Mouse (Mus musculus): ENCODE data around the gene Dnah8. TPM values are rescaled to one million over a fixed set of nuclear protein-coding genes. Genes with fewer than 3 reads are reported as not detected.
A peak's percentile ranks its signal among the peaks of the same experiment; 100 is the strongest.
"Not testable (repeated sequence)": the region's sequence is repeated elsewhere in the genome, so short reads cannot be mapped to it uniquely, and the experiment has no call there.

Gene Dnah8
- 1 to 10 TPM; 3.0 to 3.8 TPM for total RNA-seq (2021)

GRCm38 (mm10) chr17:30624132-30624531, at the start of gene Dnah8:
Gene Dnah8, plus strand, starts transcription at chr17:30624354.
- intact Hi-C loops (cut with DNase I); DNase-seq: not testable (repeated sequence)

- DNase-seq, result no peak
- intact Hi-C loops (cut with DNase I), result no loop called here
Observed at GRCm38 (mm10) chr17:30574783-30575075, 49.4 kb upstream of the Dnah8 start.

GRCm38 (mm10) chr17:30575121-30575904, 48.8 kb upstream of the Dnah8 start:
- intact Hi-C loops (cut with DNase I), result no loop called here

GRCm38 (mm10) chr17:30575941-30576773, 48.0 kb upstream of the Dnah8 start, which contains the start of gene Btbd9:
Gene Btbd9, minus strand, starts transcription at chr17:30576488.
- DNase-seq, result peak; percentile 96 to 97
- intact Hi-C loops (cut with DNase I), result loop anchor here (1.0 kb wide), 1 partner anchor 36 kb away; no protein-coding TSS in a partner anchor

More at GRCm38 (mm10) chr17:30575121-30575904, 48.8 kb upstream of the Dnah8 start:
- DNase-seq, result peak in 1 of 2 experiments; percentile 18

- intact Hi-C loops (cut with DNase I), result loop anchor here (1.0 kb wide), 1 partner anchor 35 kb away; no protein-coding TSS in a partner anchor
- no peak for DNase-seq
Observed at GRCm38 (mm10) chr17:30576946-30577345, 47.2 kb upstream of the Dnah8 start.

- intact Hi-C loops (cut with DNase I), result no loop called here
Observed at GRCm38 (mm10) chr17:30580781-30581180, 43.4 kb upstream of the Dnah8 start.

GRCm38 (mm10) chr17:30581201-30581600, 43.0 kb upstream of the Dnah8 start:
- intact Hi-C loops (cut with DNase I), result no loop called here
- DNase-seq, result no peak

More at GRCm38 (mm10) chr17:30580781-30581180, 43.4 kb upstream of the Dnah8 start:
- no peak for DNase-seq

GRCm38 (mm10) chr17:30582313-30582712, 41.8 kb upstream of the Dnah8 start:
- intact Hi-C loops (cut with DNase I), result no loop called here
- no peak for DNase-seq

GRCm38 (mm10) chr17:30583258-30584001, 40.7 kb upstream of the Dnah8 start:
- DNase-seq, result no peak
- intact Hi-C loops (cut with DNase I), result no loop called here

- intact Hi-C loops (cut with DNase I), result loop anchor here (2.0 to 5.0 kb wide), 3 partner anchors 30 to 613 kb away; no protein-coding TSS in a partner anchor
- DNase-seq, result peak; percentile 68 to 77
Observed at GRCm38 (mm10) chr17:30590417-30591198, 33.5 kb upstream of the Dnah8 start.

- intact Hi-C loops (cut with DNase I), result loop anchor here (5.0 kb wide), 1 partner anchor 617 kb away; no protein-coding TSS in a partner anchor
- no peak for DNase-seq
Observed at GRCm38 (mm10) chr17:30594407-30594806, 29.7 kb upstream of the Dnah8 start.

GRCm38 (mm10) chr17:30594846-30595245, 29.3 kb upstream of the Dnah8 start:
- intact Hi-C loops (cut with DNase I), result loop anchor here (5.0 kb wide), 1 partner anchor 618 kb away; no protein-coding TSS in a partner anchor
- no peak for DNase-seq

- intact Hi-C loops (cut with DNase I), result no loop called here
- no peak for DNase-seq
Observed at GRCm38 (mm10) chr17:30597786-30598185, 26.4 kb upstream of the Dnah8 start.

GRCm38 (mm10) chr17:30598300-30598699, 25.9 kb upstream of the Dnah8 start:
- intact Hi-C loops (cut with DNase I), result no loop called here
- no peak for DNase-seq

GRCm38 (mm10) chr17:30602175-30602574, 22.0 kb upstream of the Dnah8 start:
- DNase-seq, result no peak
- intact Hi-C loops (cut with DNase I), result no loop called here

GRCm38 (mm10) chr17:30604296-30604695, 19.9 kb upstream of the Dnah8 start:
- DNase-seq, result no peak
- intact Hi-C loops (cut with DNase I), result no loop called here

GRCm38 (mm10) chr17:30605001-30605400, 19.2 kb upstream of the Dnah8 start:
- intact Hi-C loops (cut with DNase I), result no loop called here

GRCm38 (mm10) chr17:30606206-30606605, 17.9 kb upstream of the Dnah8 start:
- intact Hi-C loops (cut with DNase I), result no loop called here

More at GRCm38 (mm10) chr17:30605001-30605400, 19.2 kb upstream of the Dnah8 start:
- no peak for DNase-seq

GRCm38 (mm10) chr17:30606634-30607081, 17.5 kb upstream of the Dnah8 start:
- DNase-seq, result no peak
- intact Hi-C loops (cut with DNase I), result no loop called here

More at GRCm38 (mm10) chr17:30606206-30606605, 17.9 kb upstream of the Dnah8 start:
- DNase-seq, result no peak

GRCm38 (mm10) chr17:30607330-30607729, 16.8 kb upstream of the Dnah8 start:
- no peak for DNase-seq
- intact Hi-C loops (cut with DNase I), result no loop called here

Measured in heart, postnatal 10 days (tissue).